Mouse (Mus musculus): Measurements from ENCODE around the gene Mthfr. TPM values are rescaled to one million over a fixed set of nuclear protein-coding genes. Genes with fewer than 3 reads are reported as not detected.

The Mthfr gene
- total RNA-seq, 1 experiment, result 34.0 TPM

GRCm38 (mm10) chr4:148001013-148001789 lies 37.7 kb upstream of the Mthfr start:
- peaks cover 4 to 8% of the 10 kb centered on the region in 2 experiments; a peak in 3 of 4 replicates for H3K4me1 ChIP-seq (ENCODE audit: control insufficient read depth in 2 of 2, insufficient read depth in 2 of 2, low read length in 2 of 2, poor library complexity in 1 of 2)
- in situ Hi-C loops (cut with MboI; ENCODE audit: low sequenced_read_pairs in 2 of 2, unreplicated experiment in 2 of 2), result no loop called here
- H3K4me3 ChIP-seq (ENCODE audit: insufficient read depth in 1 of 2, low read depth in 1 of 2, low read length in 2 of 2, poor library complexity in 1 of 2, severe bottlenecking in 1 of 2), result no peak overlapping the region
- no peak overlapping the region for H3K27ac ChIP-seq (ENCODE audit: insufficient read depth, low read depth, low read length, poor library complexity, severe bottlenecking)
- peaks cover 11% of the 10 kb centered on the region for H3K36me3 ChIP-seq (ENCODE audit: control insufficient read depth, insufficient read depth, low read length, poor library complexity, severe bottlenecking)
- no peak for TF ChIP-seq CHD2 (IDR thresholded peaks at IDR 0.05; ENCODE audit: low read depth, low read length)
- TF ChIP-seq ZC3H11A (IDR thresholded peaks at IDR 0.05; ENCODE audit: borderline replicate concordance, low read depth, low read length), result no peak
- no peak for TF ChIP-seq HCFC1 (IDR thresholded peaks at IDR 0.05; ENCODE audit: borderline replicate concordance, insufficient read depth, low read length)
- TF ChIP-seq MAFK (IDR thresholded peaks at IDR 0.05; ENCODE audit: insufficient read depth, low read depth, low read length), result no peak
- no peak for TF ChIP-seq ZNF384 (IDR thresholded peaks at IDR 0.05; ENCODE audit: low read depth, low read length)
- no peak overlapping the region for H3K9ac ChIP-seq (ENCODE audit: insufficient read depth, low read depth, low read length, poor library complexity, severe bottlenecking)
- DNase-seq (ENCODE audit: low read depth, low spot score), result no peak
- H3K9me3 ChIP-seq (ENCODE audit: control insufficient read depth, insufficient read depth, low read depth, low read length), result no peaks in the 10 kb centered on the region

GRCm38 (mm10) chr4:148001866-148002265 lies 37.0 kb upstream of the Mthfr start:
- H3K27ac ChIP-seq (ENCODE audit: insufficient read depth, low read depth, low read length, poor library complexity, severe bottlenecking), result no peak overlapping the region
- in situ Hi-C loops (cut with MboI; ENCODE audit: low sequenced_read_pairs in 2 of 2, unreplicated experiment in 2 of 2), result no loop called here

GRCm38 (mm10) chr4:148004361-148004760 lies 34.5 kb upstream of the Mthfr start:
- no peak for TF ChIP-seq MAFK (IDR thresholded peaks at IDR 0.05; ENCODE audit: insufficient read depth, low read depth, low read length)
- TF ChIP-seq ZC3H11A (IDR thresholded peaks at IDR 0.05; ENCODE audit: borderline replicate concordance, low read depth, low read length), result no peak
- no peak for TF ChIP-seq HCFC1 (IDR thresholded peaks at IDR 0.05; ENCODE audit: borderline replicate concordance, insufficient read depth, low read length)
- TF ChIP-seq CHD2 (IDR thresholded peaks at IDR 0.05; ENCODE audit: low read depth, low read length), result no peak
- TF ChIP-seq ZNF384 (IDR thresholded peaks at IDR 0.05; ENCODE audit: low read depth, low read length), result no peak
- DNase-seq (ENCODE audit: low read depth, low spot score), result no peak
- Histone ChIP-seq H3K9ac (ENCODE audit: insufficient read depth, low read depth, low read length, poor library complexity, severe bottlenecking) (no peak overlapping the region), H3K4me3 (ENCODE audit: insufficient read depth in 1 of 2, low read depth in 1 of 2, low read length in 2 of 2, poor library complexity in 1 of 2, severe bottlenecking in 1 of 2) (no peak overlapping the region), H3K9me3 (ENCODE audit: control insufficient read depth, insufficient read depth, low read depth, low read length) (no peaks in the 10 kb centered on the region), H3K27ac (ENCODE audit: insufficient read depth, low read depth, low read length, poor library complexity, severe bottlenecking) (no peak overlapping the region), H3K36me3 (ENCODE audit: control insufficient read depth, insufficient read depth, low read length, poor library complexity, severe bottlenecking) (peaks cover 34% of the 10 kb centered on the region), H3K4me1 (ENCODE audit: control insufficient read depth in 2 of 2, insufficient read depth in 2 of 2, low read length in 2 of 2, poor library complexity in 1 of 2) (no peaks in the 10 kb centered on the region)
- in situ Hi-C loops (cut with MboI; ENCODE audit: low sequenced_read_pairs in 2 of 2, unreplicated experiment in 2 of 2), result no loop called here

More at GRCm38 (mm10) chr4:148001866-148002265, 37.0 kb upstream of the Mthfr start:
- Histone ChIP-seq H3K9me3 (ENCODE audit: control insufficient read depth, insufficient read depth, low read depth, low read length) (no peaks in the 10 kb centered on the region), H3K4me1 (ENCODE audit: control insufficient read depth in 2 of 2, insufficient read depth in 2 of 2, low read length in 2 of 2, poor library complexity in 1 of 2) (peaks cover 3 to 7% of the 10 kb centered on the region in 2 experiments; a peak in 3 of 4 replicates), H3K4me3 (ENCODE audit: insufficient read depth in 1 of 2, low read depth in 1 of 2, low read length in 2 of 2, poor library complexity in 1 of 2, severe bottlenecking in 1 of 2) (no peak overlapping the region), H3K9ac (ENCODE audit: insufficient read depth, low read depth, low read length, poor library complexity, severe bottlenecking) (no peak overlapping the region), H3K36me3 (ENCODE audit: control insufficient read depth, insufficient read depth, low read length, poor library complexity, severe bottlenecking) (peaks cover 17% of the 10 kb centered on the region)
- no peak for DNase-seq (ENCODE audit: low read depth, low spot score)
- TF ChIP-seq CHD2 (IDR thresholded peaks at IDR 0.05; ENCODE audit: low read depth, low read length) (no peak), HCFC1 (IDR thresholded peaks at IDR 0.05; ENCODE audit: borderline replicate concordance, insufficient read depth, low read length) (no peak), ZC3H11A (IDR thresholded peaks at IDR 0.05; ENCODE audit: borderline replicate concordance, low read depth, low read length) (no peak), ZNF384 (IDR thresholded peaks at IDR 0.05; ENCODE audit: low read depth, low read length) (0 out of 2 replicates have a peak, but pooled peaks have one; percentile 11), MAFK (IDR thresholded peaks at IDR 0.05; ENCODE audit: insufficient read depth, low read depth, low read length) (no peak)

GRCm38 (mm10) chr4:148008412-148008811 lies 30.5 kb upstream of the Mthfr start:
- H3K36me3 ChIP-seq (ENCODE audit: control insufficient read depth, insufficient read depth, low read length, poor library complexity, severe bottlenecking), result peaks cover 73% of the 10 kb centered on the region
- DNase-seq (ENCODE audit: low read depth, low spot score), result no peak
- H3K27ac ChIP-seq (ENCODE audit: insufficient read depth, low read depth, low read length, poor library complexity, severe bottlenecking), result no peak overlapping the region
- no peak overlapping the region for H3K9ac ChIP-seq (ENCODE audit: insufficient read depth, low read depth, low read length, poor library complexity, severe bottlenecking)
- TF ChIP-seq MAFK (IDR thresholded peaks at IDR 0.05; ENCODE audit: insufficient read depth, low read depth, low read length), result no peak
- TF ChIP-seq CHD2 (IDR thresholded peaks at IDR 0.05; ENCODE audit: low read depth, low read length), result no peak
- no peak for TF ChIP-seq HCFC1 (IDR thresholded peaks at IDR 0.05; ENCODE audit: borderline replicate concordance, insufficient read depth, low read length)
- no peak for TF ChIP-seq ZC3H11A (IDR thresholded peaks at IDR 0.05; ENCODE audit: borderline replicate concordance, low read depth, low read length)
- TF ChIP-seq ZNF384 (IDR thresholded peaks at IDR 0.05; ENCODE audit: low read depth, low read length), result no peak
- no peak overlapping the region for H3K4me3 ChIP-seq (ENCODE audit: insufficient read depth in 1 of 2, low read depth in 1 of 2, low read length in 2 of 2, poor library complexity in 1 of 2, severe bottlenecking in 1 of 2)
- no peaks in the 10 kb centered on the region for H3K4me1 ChIP-seq (ENCODE audit: control insufficient read depth in 2 of 2, insufficient read depth in 2 of 2, low read length in 2 of 2, poor library complexity in 1 of 2)
- no peaks in the 10 kb centered on the region for H3K9me3 ChIP-seq (ENCODE audit: control insufficient read depth, insufficient read depth, low read depth, low read length)
- in situ Hi-C loops (cut with MboI; ENCODE audit: low sequenced_read_pairs in 2 of 2, unreplicated experiment in 2 of 2), result no loop called here

All from ES-E14 (cell line).